Mouse (Mus musculus) E14TG2a.4 (cell line): ENCODE measurements around the gene Foxo3.

Experiments used
- H3K27me3 ChIP-seq: 2 replicates; pipeline ENCODE4 v1.6.1; 2014; ENCODE audit warnings: low read length, control low read depth; ENCODE audit not compliant: insufficient read depth
- H3K36me3 ChIP-seq: 2 replicates; pipeline ENCODE4 v1.6.1; 2014; ENCODE audit warnings: low read length, control low read depth; ENCODE audit not compliant: insufficient read depth
- H3K4me1 ChIP-seq: replicated peaks from 2 replicates; pipeline ENCODE4 v1.6.1; 2014; ENCODE audit warnings: low read depth, low read length, control low read depth
- H3K4me3 ChIP-seq: replicated peaks from 2 replicates; pipeline ENCODE4 v1.5.1; 2014; ENCODE audit warnings: mild to moderate bottlenecking, low read length
- H3K9me3 ChIP-seq: 2 replicates; pipeline ENCODE4 v1.6.1; 2014; ENCODE audit warnings: low read length, control low read depth
- CTCF ChIP-seq: conservative IDR thresholded peaks from 2 replicates; pipeline ENCODE4 v1.5.1; 2014; ENCODE audit warnings: low read length
- NANOG ChIP-seq: IDR thresholded peaks from 2 replicates; pipeline ENCODE4 v1.6.1; 2014; ENCODE audit warnings: borderline replicate concordance, low read length, mixed read lengths
- POU5F1 ChIP-seq: IDR thresholded peaks from 2 replicates; pipeline ENCODE4 v1.6.1; 2014; ENCODE audit warnings: low read length, borderline replicate concordance

Gene Foxo3

DNA sequence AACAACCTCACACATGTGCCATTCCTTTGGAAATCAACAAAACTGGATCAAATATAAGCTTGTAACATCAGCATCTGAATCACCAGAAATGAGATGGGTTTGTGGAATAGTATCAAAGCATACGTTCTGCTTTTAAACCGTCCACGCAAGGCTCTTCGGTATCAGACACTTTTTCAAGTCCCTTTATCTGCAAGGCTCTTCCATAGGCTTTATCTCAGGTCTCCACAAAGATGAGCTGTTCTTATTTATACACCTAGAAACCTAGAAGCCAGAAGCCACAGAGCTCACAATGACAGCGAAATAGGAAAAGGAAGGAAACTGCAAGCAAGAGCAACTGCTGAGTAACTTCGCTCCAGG is 3.2 kb downstream of the Foxo3 start:
- Histone ChIP-seq H3K9me3 (no peaks in the 10 kb centered on the region), H3K4me1 (peaks cover 53% of the 10 kb centered on the region), H3K27me3 (peaks cover 32% of the 10 kb centered on the region), H3K4me3 (peak overlapping the region; percentile 90), H3K36me3 (peaks cover 55% of the 10 kb centered on the region)
- no peak for TF ChIP-seq CTCF
- TF ChIP-seq POU5F1 = no peak
- no peak for TF ChIP-seq NANOG

DNA sequence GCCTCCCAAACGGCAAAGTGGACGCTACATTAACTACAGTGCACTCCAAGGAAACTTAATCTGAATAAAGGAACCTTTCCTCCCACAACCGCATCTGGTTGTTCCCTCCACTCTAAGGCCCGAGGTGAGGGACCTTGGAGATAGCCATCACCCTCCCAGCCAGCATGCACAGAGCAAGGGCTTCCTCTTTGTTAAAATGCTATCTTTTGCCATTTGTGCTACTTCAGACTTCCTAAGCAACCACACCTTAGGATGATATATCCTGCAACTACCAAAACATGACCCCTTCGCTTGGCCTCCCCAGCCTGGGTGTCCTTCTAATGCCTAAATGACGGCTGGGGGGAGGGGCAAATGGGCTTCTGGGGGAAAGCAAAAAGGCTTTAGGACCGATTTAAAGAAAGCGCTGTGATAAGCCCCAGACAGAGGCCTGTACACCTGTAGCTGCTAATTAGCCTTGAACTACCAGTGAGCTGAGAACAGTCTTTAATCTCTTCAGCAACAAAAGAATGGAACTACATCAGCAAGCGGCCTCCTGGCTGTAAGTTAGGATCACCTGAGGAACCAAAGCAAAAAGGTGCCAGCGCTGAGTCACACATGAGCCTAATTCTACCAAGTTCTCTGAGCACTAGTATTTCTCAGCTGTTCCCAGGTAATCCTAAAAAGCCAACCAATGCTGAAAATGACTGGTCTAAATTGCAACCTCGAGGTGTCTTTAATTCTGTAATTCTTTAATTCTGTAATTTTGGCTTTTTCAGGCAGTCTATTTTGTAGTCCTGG is 4.9 kb downstream of the Foxo3 start:
- peaks cover 72% of the 10 kb centered on the region for H3K36me3 ChIP-seq
- no peaks in the 10 kb centered on the region for H3K9me3 ChIP-seq
- TF ChIP-seq NANOG (no peak), POU5F1 (no peak), CTCF (no peak)
- H3K4me3 ChIP-seq = no peak overlapping the region; the same call in 1 of the 2 replicates
- peaks cover 28% of the 10 kb centered on the region for H3K27me3 ChIP-seq
- H3K4me1 ChIP-seq = peaks cover 58% of the 10 kb centered on the region

DNA sequence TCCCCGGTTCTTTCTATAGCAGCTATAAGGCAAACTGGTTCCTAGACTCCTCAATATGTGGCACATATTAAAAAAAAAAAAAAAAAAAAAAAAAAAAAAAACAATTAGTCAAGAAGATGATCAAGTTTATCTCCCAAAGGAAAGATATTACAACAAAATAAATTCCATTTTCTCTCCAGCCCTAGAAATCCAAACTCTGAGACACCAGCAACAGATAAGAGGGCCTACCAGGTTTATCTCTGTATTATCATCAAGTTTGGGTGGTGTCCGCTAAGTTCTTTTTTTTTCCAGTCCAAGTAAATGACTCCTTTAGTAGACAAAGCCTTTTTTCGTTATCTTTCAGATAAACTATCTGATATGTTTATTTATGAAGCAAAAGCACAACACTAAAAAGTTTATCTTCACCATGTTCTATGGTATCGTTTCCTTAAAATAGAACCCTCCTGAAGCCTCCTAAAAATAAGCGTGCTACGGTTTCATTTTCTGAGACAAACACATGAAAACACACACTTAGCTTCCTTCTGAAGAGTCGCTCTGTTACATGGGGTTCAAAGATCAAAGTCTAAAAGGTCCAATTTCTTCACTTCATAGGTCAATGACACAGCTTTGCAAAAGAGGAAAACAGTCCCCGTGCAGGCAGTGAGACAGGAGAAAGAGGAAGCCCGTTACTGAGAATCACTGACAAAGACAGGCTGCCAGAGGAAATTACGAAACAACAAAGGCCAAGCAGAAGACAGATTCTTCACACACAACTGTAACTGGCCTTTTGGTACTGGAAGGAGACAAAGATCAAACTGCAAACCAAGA is 6.1 kb downstream of the Foxo3 start:
- peaks cover 21% of the 10 kb centered on the region for H3K27me3 ChIP-seq
- no peak overlapping the region for H3K4me3 ChIP-seq
- 0 out of 2 replicates have a peak, but pooled peaks cover 4% of the 10 kb centered on the region for H3K9me3 ChIP-seq
- H3K36me3 ChIP-seq = peaks cover 84% of the 10 kb centered on the region
- TF ChIP-seq NANOG (no peak), POU5F1 (no peak), CTCF (no peak)
- peaks cover 58% of the 10 kb centered on the region for H3K4me1 ChIP-seq

DNA sequence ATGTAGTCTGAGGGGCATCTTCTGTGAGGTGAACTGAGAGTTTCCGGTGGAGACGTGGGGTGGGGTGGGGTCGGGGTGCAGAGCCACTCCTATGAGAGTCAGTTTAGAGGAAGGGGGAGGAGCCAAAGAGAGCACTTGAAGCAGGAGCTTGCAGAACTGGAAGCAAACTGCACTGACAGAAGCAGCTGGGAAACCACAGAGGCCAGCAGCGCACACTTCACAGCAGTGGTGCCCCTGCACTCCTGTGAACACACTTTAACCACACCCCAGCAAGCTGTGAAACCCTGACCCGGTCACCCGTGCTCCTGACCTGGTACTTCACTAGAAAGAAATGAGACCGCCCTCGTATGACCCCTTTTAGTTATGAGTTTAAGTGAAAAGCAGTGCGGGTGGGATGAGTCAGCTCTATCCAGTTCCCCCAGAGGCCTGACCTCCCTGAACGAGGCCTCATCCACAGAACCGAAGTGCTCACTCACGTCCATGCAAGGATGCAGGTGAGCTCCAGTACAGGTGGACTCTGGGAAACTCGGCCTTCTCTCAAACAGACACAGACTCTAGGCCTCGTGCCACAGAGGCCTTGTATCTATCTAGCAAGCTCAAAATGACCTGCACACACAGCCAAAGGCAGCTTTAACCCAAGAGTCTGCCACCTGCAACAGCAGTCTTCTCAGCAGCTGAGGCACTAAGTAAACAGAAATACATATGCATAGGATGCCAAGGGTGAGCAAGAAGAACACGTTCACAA is 7.1 kb downstream of the Foxo3 start:
- H3K9me3 ChIP-seq = 0 out of 2 replicates have a peak, but pooled peaks cover 4% of the 10 kb centered on the region
- no peak for TF ChIP-seq CTCF
- TF ChIP-seq NANOG = no peak
- TF ChIP-seq POU5F1 = no peak
- no peak overlapping the region for H3K4me3 ChIP-seq
- peaks cover 88% of the 10 kb centered on the region for H3K36me3 ChIP-seq
- peaks cover 62% of the 10 kb centered on the region for H3K4me1 ChIP-seq
- H3K27me3 ChIP-seq = peaks cover 11% of the 10 kb centered on the region

DNA sequence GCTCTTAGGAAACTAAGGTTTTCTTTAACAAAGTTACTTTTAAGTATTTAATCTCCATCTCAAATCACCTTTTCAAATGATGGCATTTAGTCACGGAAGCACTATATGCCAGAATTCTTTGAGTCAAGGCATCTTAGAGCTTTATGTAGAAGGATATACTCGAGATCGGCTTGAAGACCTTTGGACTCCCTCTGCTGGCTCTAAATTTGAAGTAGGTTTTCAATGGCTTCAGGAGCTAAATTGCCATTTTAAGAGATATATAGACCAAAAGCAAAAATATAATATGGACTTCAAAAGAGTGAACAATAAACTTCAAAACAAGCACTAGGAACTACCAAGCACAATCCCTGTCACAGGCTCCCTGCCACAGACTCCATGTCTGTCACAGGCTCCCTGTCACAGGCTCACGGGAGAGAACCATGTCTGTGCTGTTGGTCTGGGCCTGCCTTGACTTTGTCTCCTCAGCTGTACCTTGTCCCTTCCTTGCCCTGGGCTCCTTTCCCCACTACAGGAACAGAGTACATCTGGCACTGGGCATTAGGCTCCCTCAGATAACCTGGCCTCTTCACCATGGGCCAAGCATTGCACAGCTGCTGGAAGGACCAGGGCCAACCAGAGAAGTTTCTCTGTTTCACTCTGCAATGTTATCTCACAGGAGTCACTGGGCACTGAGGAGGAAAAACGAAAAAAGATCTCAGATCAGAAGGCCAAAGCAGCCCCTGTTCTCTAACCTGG is 8.6 kb downstream of the Foxo3 start:
- 0 out of 2 replicates have a peak, but pooled peaks cover 4% of the 10 kb centered on the region for H3K9me3 ChIP-seq
- no peaks in the 10 kb centered on the region for H3K27me3 ChIP-seq
- no peak overlapping the region for H3K4me3 ChIP-seq
- peaks cover 61% of the 10 kb centered on the region for H3K4me1 ChIP-seq
- TF ChIP-seq POU5F1 (no peak), CTCF (no peak), NANOG (no peak)
- peaks cover 80% of the 10 kb centered on the region for H3K36me3 ChIP-seq

DNA sequence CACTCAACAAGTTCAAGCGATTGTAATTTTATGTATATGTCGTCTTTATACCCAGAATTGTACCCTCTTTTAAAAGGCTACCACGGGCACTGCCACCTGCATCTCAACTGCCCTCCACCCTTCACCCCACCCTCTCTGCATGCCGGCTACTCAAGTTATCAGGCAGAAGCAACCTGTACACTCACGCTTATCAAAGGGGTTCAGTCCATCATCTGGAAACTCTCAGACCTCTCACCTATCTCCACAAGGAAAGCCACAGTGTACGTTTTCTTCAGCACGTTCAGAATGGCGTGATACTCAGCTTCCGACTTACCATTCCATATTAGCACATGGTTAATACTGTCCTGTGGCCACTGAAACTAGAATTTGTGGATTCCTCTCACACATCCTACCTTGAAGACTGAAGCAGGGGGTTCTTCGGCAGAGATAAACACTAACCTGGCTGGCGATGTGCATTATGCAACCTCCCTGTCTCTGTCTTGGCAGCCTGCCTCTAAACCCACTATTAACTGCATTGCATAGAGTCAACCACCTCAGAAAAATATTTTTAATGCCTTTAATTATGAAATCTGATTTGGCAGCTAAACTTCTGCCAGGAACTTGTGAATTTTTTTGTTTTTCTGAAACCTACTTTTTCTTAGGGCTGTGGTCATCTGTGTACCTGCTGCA is 11.4 kb downstream of the Foxo3 start:
- Histone ChIP-seq H3K27me3 (no peaks in the 10 kb centered on the region), H3K36me3 (peaks cover 60% of the 10 kb centered on the region)
- no peak for TF ChIP-seq CTCF
- no peak for TF ChIP-seq NANOG
- TF ChIP-seq POU5F1 = no peak

DNA sequence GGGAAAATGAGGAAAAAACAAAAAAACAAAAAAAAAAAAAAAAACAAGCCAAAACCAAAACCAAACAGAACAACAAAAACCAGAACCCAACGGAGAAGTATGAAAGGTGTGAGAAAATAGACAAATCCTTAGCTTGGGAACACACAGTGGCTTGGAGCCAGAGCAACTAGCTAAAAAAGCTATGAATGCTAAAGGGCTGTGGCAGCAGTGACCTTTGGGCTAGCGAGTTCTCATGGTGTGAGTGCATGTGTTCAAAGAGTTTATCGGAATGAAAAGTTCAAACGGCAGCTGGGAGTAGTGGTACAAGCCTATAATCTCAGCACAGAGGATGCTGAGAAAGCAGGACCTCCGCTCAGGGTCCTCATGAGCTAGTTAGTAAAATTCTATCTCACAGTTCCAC is 12.4 kb downstream of the Foxo3 start:
- Histone ChIP-seq H3K4me1 (peaks cover 64% of the 10 kb centered on the region), H3K4me3 (no peak overlapping the region), H3K27me3 (no peaks in the 10 kb centered on the region), H3K36me3 (peaks cover 57% of the 10 kb centered on the region), H3K9me3 (0 out of 2 replicates have a peak, but pooled peaks cover 4% of the 10 kb centered on the region)
- TF ChIP-seq NANOG (no peak), CTCF (no peak), POU5F1 (no peak)

More for the DNA sequence above, 11.4 kb downstream of the Foxo3 start:
- H3K9me3 ChIP-seq = 0 out of 2 replicates have a peak, but pooled peaks cover 4% of the 10 kb centered on the region
- peaks cover 64% of the 10 kb centered on the region for H3K4me1 ChIP-seq
- no peak overlapping the region for H3K4me3 ChIP-seq
